15 mouse cellular contexts compared by ENCODE assay signal in genomic region chr4:134604472-134604871, GRCm38 (mm10).
"Had no signal": no experiment of that assay in that cellular context is flagged by ENCODE, and none has a peak within 500 bp of the region (broad histone marks: within the 10 kb centered on the region; RNA-seq: fewer than 3 reads in every experiment).

No protein-coding gene starts in this region.

- DNase-seq: kidney, adult 9 months; kidney, postnatal 14 days; kidney, postnatal 4 days; liver, embryonic 13.5 days; lung, adult 2 months; lung, postnatal 14 days; lung, postnatal 4 days; midbrain, embryonic 14.5 days; thymus, adult 2 months; thymus, postnatal 14 days had no signal

- H3K36me3 ChIP-seq: liver, embryonic 13.5 days; neural tube, embryonic 12.5 days; neural tube, embryonic 15.5 days had no signal

- H3K9ac ChIP-seq: liver, embryonic 13.5 days; neural tube, embryonic 12.5 days; neural tube, embryonic 15.5 days had no signal

- H3K4me3 ChIP-seq: left cerebral cortex, adult 2 months; liver, embryonic 13.5 days; neural tube, embryonic 12.5 days; neural tube, embryonic 15.5 days had no signal

- H3K9me3 ChIP-seq: liver, embryonic 13.5 days; neural tube, embryonic 12.5 days; neural tube, embryonic 15.5 days had no signal

- H3K27ac ChIP-seq: left cerebral cortex, adult 2 months; liver, embryonic 13.5 days; neural tube, embryonic 12.5 days; neural tube, embryonic 15.5 days; stomach, postnatal 0 days had no signal

- H3K27me3 ChIP-seq: neural tube, embryonic 12.5 days; neural tube, embryonic 15.5 days had no signal

- H3K4me2 ChIP-seq: liver, embryonic 13.5 days; midbrain, embryonic 11.5 days; neural tube, embryonic 12.5 days; neural tube, embryonic 15.5 days had no signal
